Mouse (Mus musculus) heart, postnatal 0 days (tissue): ENCODE data around the gene Gpr22.

Experiments used
- CTCF ChIP-seq: IDR thresholded peaks from 2 replicates; pipeline ENCODE4 v1.5.1; 2016; ENCODE audit warnings: antibody characterized with exemption, control low read depth, low read depth
- EP300 ChIP-seq: IDR thresholded peaks from 2 replicates; pipeline ENCODE4 v1.6.1; 2016; ENCODE audit warnings: antibody characterized with exemption, low read depth

DNA sequence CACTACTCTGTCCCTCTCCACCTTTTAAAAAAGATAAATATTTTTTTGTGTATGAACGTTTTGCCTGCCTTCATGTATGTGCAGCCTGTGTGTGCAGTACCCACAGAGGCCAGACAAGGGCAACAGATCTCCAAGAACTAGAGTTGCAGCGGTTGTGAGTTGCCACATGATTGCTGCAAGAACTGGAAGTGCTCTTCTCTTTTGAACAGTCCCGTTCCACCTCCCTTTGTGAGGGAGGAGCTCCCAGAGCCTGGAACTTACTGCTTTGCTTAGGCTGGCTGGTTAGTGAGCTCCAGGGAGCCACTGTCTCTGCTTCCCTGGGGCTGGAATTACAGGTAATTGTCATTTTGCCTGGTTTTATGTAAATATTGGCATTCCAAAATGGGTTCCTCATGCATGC lies 10.8 kb upstream of the Gpr22 start:
- no peak for TF ChIP-seq CTCF
- no peak for TF ChIP-seq EP300
